Mouse (Mus musculus): ENCODE measurements around the gene Tst. TPM values are rescaled to one million over a fixed set of nuclear protein-coding genes. Genes with fewer than 3 reads are reported as not detected.

Tst gene
- polyA plus RNA-seq, 1 experiment from 2014 or later: 12.0 TPM

- no peak for ATAC-seq
- WGBS: 73% methylated on average over 2 of the region's 2 CpGs
Observed at GRCm38 (mm10) chr15:78380208-78380607, 25.5 kb downstream of the Tst start.

GRCm38 (mm10) chr15:78378556-78378955 is 27.2 kb downstream of the Tst start:
- no peak for ATAC-seq
- Histone ChIP-seq H3K4me3 (no peak overlapping the region), H3K27me3 (no peaks in the 10 kb centered on the region), H3K27ac (no peak overlapping the region), H3K9ac (no peak overlapping the region), H3K36me3 (ENCODE audit: poor library complexity, severe bottlenecking) (no peaks in the 10 kb centered on the region), H3K4me1 (peaks cover under 1% of the 10 kb centered on the region; the same call in 1 of the 2 replicates), H3K9me3 (replicated peaks) (0 out of 2 replicates have a peak, but pooled peaks cover 4% of the 10 kb centered on the region), H3K4me2 (no peak overlapping the region)
- 88% methylated on average over 10 of the region's 10 CpGs for WGBS

More at GRCm38 (mm10) chr15:78380208-78380607, 25.5 kb downstream of the Tst start:
- Histone ChIP-seq H3K36me3 (ENCODE audit: poor library complexity, severe bottlenecking) (no peaks in the 10 kb centered on the region), H3K27me3 (no peaks in the 10 kb centered on the region), H3K4me3 (no peak overlapping the region), H3K4me1 (peaks cover 17% of the 10 kb centered on the region), H3K4me2 (no peak overlapping the region), H3K9ac (no peak overlapping the region), H3K9me3 (replicated peaks) (0 out of 2 replicates have a peak, but pooled peaks cover 4% of the 10 kb centered on the region), H3K27ac (no peak overlapping the region)

- H3K27ac ChIP-seq: no peak overlapping the region
- ATAC-seq: no peak
- H3K9me3 ChIP-seq (replicated peaks): 0 out of 2 replicates have a peak, but pooled peaks cover 4% of the 10 kb centered on the region
- no peak overlapping the region for H3K4me3 ChIP-seq
- no peaks in the 10 kb centered on the region for H3K36me3 ChIP-seq (ENCODE audit: poor library complexity, severe bottlenecking)
- WGBS: 87% methylated on average over 10 of the region's 10 CpGs
- no peaks in the 10 kb centered on the region for H3K4me1 ChIP-seq
- no peak overlapping the region for H3K9ac ChIP-seq
- no peaks in the 10 kb centered on the region for H3K27me3 ChIP-seq
- no peak overlapping the region for H3K4me2 ChIP-seq
Observed at GRCm38 (mm10) chr15:78377859-78378258, 27.8 kb downstream of the Tst start.

GRCm38 (mm10) chr15:78374204-78374603 is 31.5 kb downstream of the Tst start:
- peaks cover 13% of the 10 kb centered on the region for H3K27me3 ChIP-seq
- no peak overlapping the region for H3K27ac ChIP-seq
- 0 out of 2 replicates have a peak, but pooled peaks cover 1% of the 10 kb centered on the region for H3K9me3 ChIP-seq (replicated peaks)
- no peak for ATAC-seq
- WGBS: 58% methylated on average over 3 of the region's 3 CpGs
- no peak overlapping the region for H3K9ac ChIP-seq
- H3K4me2 ChIP-seq: no peak overlapping the region
- no peak overlapping the region for H3K4me3 ChIP-seq
- H3K4me1 ChIP-seq: no peaks in the 10 kb centered on the region
- H3K36me3 ChIP-seq (ENCODE audit: poor library complexity, severe bottlenecking): no peaks in the 10 kb centered on the region

- 91% methylated on average over 3 of the region's 3 CpGs for WGBS
- Histone ChIP-seq H3K9ac (no peak overlapping the region), H3K27ac (no peak overlapping the region), H3K4me3 (no peak overlapping the region), H3K36me3 (ENCODE audit: poor library complexity, severe bottlenecking) (no peaks in the 10 kb centered on the region), H3K4me2 (no peak overlapping the region), H3K27me3 (peaks cover 27% of the 10 kb centered on the region), H3K9me3 (replicated peaks) (no peaks in the 10 kb centered on the region), H3K4me1 (no peaks in the 10 kb centered on the region)
- no peak for ATAC-seq
Observed at GRCm38 (mm10) chr15:78372796-78373195, 32.9 kb downstream of the Tst start.

- Histone ChIP-seq H3K4me3 (no peak overlapping the region), H3K9ac (no peak overlapping the region), H3K27ac (no peak overlapping the region), H3K36me3 (ENCODE audit: poor library complexity, severe bottlenecking) (no peaks in the 10 kb centered on the region), H3K27me3 (peaks cover 34% of the 10 kb centered on the region), H3K4me2 (no peak overlapping the region), H3K4me1 (no peaks in the 10 kb centered on the region), H3K9me3 (replicated peaks) (no peaks in the 10 kb centered on the region)
- WGBS: 30% methylated on average over 1 of the region's 1 CpGs
- no peak for ATAC-seq
Observed at GRCm38 (mm10) chr15:78369641-78370040, 36.1 kb downstream of the Tst start.

- Histone ChIP-seq H3K9ac (no peak overlapping the region), H3K9me3 (replicated peaks) (no peaks in the 10 kb centered on the region)
- WGBS: 13% methylated on average over 8 of the region's 8 CpGs
Observed at GRCm38 (mm10) chr15:78368926-78369346, 36.8 kb downstream of the Tst start.

GRCm38 (mm10) chr15:78367811-78368210 is 37.9 kb downstream of the Tst start:
- Histone ChIP-seq H3K9me3 (replicated peaks) (0 out of 2 replicates have a peak, but pooled peaks cover under 1% of the 10 kb centered on the region), H3K4me1 (no peaks in the 10 kb centered on the region), H3K27ac (no peak overlapping the region), H3K4me2 (no peak overlapping the region), H3K27me3 (peaks cover 34% of the 10 kb centered on the region), H3K4me3 (no peak overlapping the region), H3K9ac (no peak overlapping the region), H3K36me3 (ENCODE audit: poor library complexity, severe bottlenecking) (no peaks in the 10 kb centered on the region)
- ATAC-seq: no peak
- WGBS: 75% methylated on average over 3 of the region's 3 CpGs

More at GRCm38 (mm10) chr15:78368926-78369346, 36.8 kb downstream of the Tst start:
- Histone ChIP-seq H3K4me2 (no peak overlapping the region), H3K4me3 (no peak overlapping the region), H3K27ac (no peak overlapping the region), H3K27me3 (peaks cover 34% of the 10 kb centered on the region), H3K36me3 (ENCODE audit: poor library complexity, severe bottlenecking) (no peaks in the 10 kb centered on the region), H3K4me1 (no peaks in the 10 kb centered on the region)
- 0 out of 2 replicates have a peak, but pooled peaks have one; percentile 16 for ATAC-seq

- H3K4me1 ChIP-seq: no peaks in the 10 kb centered on the region
- H3K4me2 ChIP-seq: no peak overlapping the region
- H3K9ac ChIP-seq: no peak overlapping the region
- 0 out of 2 replicates have a peak, but pooled peaks cover 6% of the 10 kb centered on the region for H3K9me3 ChIP-seq (replicated peaks)
- peaks cover 34% of the 10 kb centered on the region for H3K27me3 ChIP-seq
- H3K4me3 ChIP-seq: no peak overlapping the region
- WGBS: 86% methylated on average over 8 of the region's 8 CpGs
- no peak for ATAC-seq
- no peak overlapping the region for H3K27ac ChIP-seq
- no peaks in the 10 kb centered on the region for H3K36me3 ChIP-seq (ENCODE audit: poor library complexity, severe bottlenecking)
Observed at GRCm38 (mm10) chr15:78366875-78367274, 38.8 kb downstream of the Tst start.

GRCm38 (mm10) chr15:78365916-78366315 is 39.8 kb downstream of the Tst start:
- Histone ChIP-seq H3K36me3 (ENCODE audit: poor library complexity, severe bottlenecking) (no peaks in the 10 kb centered on the region), H3K4me1 (no peaks in the 10 kb centered on the region), H3K27me3 (peaks cover 34% of the 10 kb centered on the region), H3K9me3 (replicated peaks) (0 out of 2 replicates have a peak, but pooled peaks cover 6% of the 10 kb centered on the region), H3K4me3 (no peak overlapping the region), H3K27ac (no peak overlapping the region), H3K4me2 (no peak overlapping the region), H3K9ac (no peak overlapping the region)
- 83% methylated on average over 2 of the region's 2 CpGs for WGBS
- no peak for ATAC-seq

GRCm38 (mm10) chr15:78355548-78355947 is 50.2 kb downstream of the Tst start:
- no peaks in the 10 kb centered on the region for H3K9me3 ChIP-seq (replicated peaks)

GRCm38 (mm10) chr15:78354958-78355357 is 50.7 kb downstream of the Tst start:
- H3K4me1 ChIP-seq: no peaks in the 10 kb centered on the region
- H3K4me2 ChIP-seq: no peak overlapping the region
- no peak for ATAC-seq
- no peaks in the 10 kb centered on the region for H3K36me3 ChIP-seq (ENCODE audit: poor library complexity, severe bottlenecking)
- no peaks in the 10 kb centered on the region for H3K9me3 ChIP-seq (replicated peaks)
- no peak overlapping the region for H3K9ac ChIP-seq
- WGBS: 4% methylated on average over 1 of the region's 1 CpGs
- no peaks in the 10 kb centered on the region for H3K27me3 ChIP-seq
- no peak overlapping the region for H3K4me3 ChIP-seq
- H3K27ac ChIP-seq: no peak overlapping the region

More at GRCm38 (mm10) chr15:78355548-78355947, 50.2 kb downstream of the Tst start:
- no peaks in the 10 kb centered on the region for H3K36me3 ChIP-seq (ENCODE audit: poor library complexity, severe bottlenecking)
- no peaks in the 10 kb centered on the region for H3K4me1 ChIP-seq
- H3K9ac ChIP-seq: no peak overlapping the region
- no peak overlapping the region for H3K4me3 ChIP-seq
- H3K27me3 ChIP-seq: no peaks in the 10 kb centered on the region
- no peak overlapping the region for H3K4me2 ChIP-seq
- 85% methylated on average over 5 of the region's 5 CpGs for WGBS
- ATAC-seq: no peak
- H3K27ac ChIP-seq: no peak overlapping the region

GRCm38 (mm10) chr15:78351586-78352165 is 54.0 kb downstream of the Tst start:
- H3K27me3 ChIP-seq: no peaks in the 10 kb centered on the region
- H3K27ac ChIP-seq: no peak overlapping the region
- no peak overlapping the region for H3K4me2 ChIP-seq
- no peak overlapping the region for H3K9ac ChIP-seq
- 70% methylated on average over 3 of the region's 3 CpGs for WGBS
- H3K9me3 ChIP-seq (replicated peaks): no peaks in the 10 kb centered on the region
- ATAC-seq: no peak
- no peak overlapping the region for H3K4me3 ChIP-seq
- no peaks in the 10 kb centered on the region for H3K36me3 ChIP-seq (ENCODE audit: poor library complexity, severe bottlenecking)
- no peaks in the 10 kb centered on the region for H3K4me1 ChIP-seq

All from forebrain, embryonic 13.5 days (tissue).